In genomic region chr7:109309506-109309905, GRCm38 (mm10) we compare ENCODE assay signal across 22 mouse cellular contexts.
A peak's percentile ranks its signal among the peaks of the same experiment; 100 is the strongest.
DNase-seq lines count a peak whose midpoint lies in the region; ATAC-seq lines count a peak whose summit lies in the region.
"Had no signal": no experiment of that assay in that cellular context is flagged by ENCODE, and none has a peak within 500 bp of the region (broad histone marks: within the 10 kb centered on the region; RNA-seq: fewer than 3 reads in every experiment).

No protein-coding gene starts in this region.

- ATAC-seq in midbrain, embryonic 11.5 days (ENCODE audit: low FRiP score): no peak
- no peak for ATAC-seq in midbrain, embryonic 14.5 days (ENCODE audit: low FRiP score, low TSS enrichment)
- ATAC-seq in inflammation-experienced regulatory T-cells, adult 6 months: no peak
- ATAC-seq: CD4-positive, CD25-positive, alpha-beta regulatory T cell, adult 4 months; forebrain, embryonic 13.5 days; forebrain, embryonic 16.5 days had no signal

- no peak overlapping the region for H3K27ac ChIP-seq in midbrain, embryonic 11.5 days (ENCODE audit: low read depth, low read length)
- no peak overlapping the region for H3K27ac ChIP-seq in midbrain, embryonic 14.5 days (replicated peaks; ENCODE audit: low read depth, low read length)
- H3K27ac ChIP-seq: embryonic facial prominence, embryonic 13.5 days; embryonic facial prominence, embryonic 15.5 days; forebrain, embryonic 13.5 days had no signal

- 74% methylated on average over 2 of the region's 2 CpGs for WGBS in midbrain, embryonic 11.5 days
- 67% methylated on average over 2 of the region's 2 CpGs for WGBS in midbrain, embryonic 14.5 days

- H3K9ac ChIP-seq in midbrain, embryonic 11.5 days (ENCODE audit: low read length): no peak overlapping the region
- no peak overlapping the region for H3K9ac ChIP-seq in midbrain, embryonic 14.5 days (replicated peaks; ENCODE audit: low read length)
- H3K9ac ChIP-seq: embryonic facial prominence, embryonic 13.5 days; embryonic facial prominence, embryonic 15.5 days; forebrain, embryonic 13.5 days had no signal

- no peaks in the 10 kb centered on the region for H3K36me3 ChIP-seq in midbrain, embryonic 11.5 days (ENCODE audit: control insufficient read depth, insufficient read depth, low read length)
- no peaks in the 10 kb centered on the region for H3K36me3 ChIP-seq in midbrain, embryonic 14.5 days (ENCODE audit: control insufficient read depth, insufficient read depth, low read length)
- H3K36me3 ChIP-seq: embryonic facial prominence, embryonic 13.5 days; embryonic facial prominence, embryonic 15.5 days; G1E had no signal

- H3K9me3 ChIP-seq in midbrain, embryonic 11.5 days (ENCODE audit: control insufficient read depth, low read length): no peaks in the 10 kb centered on the region
- no peaks in the 10 kb centered on the region for H3K9me3 ChIP-seq in midbrain, embryonic 14.5 days (ENCODE audit: control insufficient read depth, low read length)
- H3K9me3 ChIP-seq: embryonic facial prominence, embryonic 13.5 days; embryonic facial prominence, embryonic 15.5 days; forebrain, embryonic 13.5 days; G1E had no signal

- peak; percentile 71 for DNase-seq in midbrain, embryonic 11.5 days (ENCODE audit: low spot score, missing footprints)
- no peak for DNase-seq in midbrain, embryonic 14.5 days
- peak; percentile 72 for DNase-seq in fat pad, adult 2 months (ENCODE audit: extremely low read depth, low read depth, low spot score)
- no peak for DNase-seq in gastrocnemius, adult 18-20 months (ENCODE audit: low spot score)
- DNase-seq: adrenal gland, adult 8-10 months; adrenal gland, postnatal 14 days; adrenal gland, postnatal 36 days; B cell, adult 2 months; cerebellum, adult 11-12 months; cerebellum, adult 2 months; cerebellum, adult 9-11 months; cerebellum, postnatal 14 days; cerebellum, postnatal 36 days; embryo, embryonic 11 days had no signal

- no peak overlapping the region for H3K4me2 ChIP-seq in midbrain, embryonic 11.5 days
- H3K4me2 ChIP-seq in midbrain, embryonic 14.5 days (ENCODE audit: low read length): no peak overlapping the region
- H3K4me2 ChIP-seq: embryonic facial prominence, embryonic 13.5 days; embryonic facial prominence, embryonic 15.5 days; forebrain, embryonic 13.5 days had no signal

- H3K4me1 ChIP-seq in midbrain, embryonic 11.5 days (ENCODE audit: control insufficient read depth, insufficient read depth, low read length): no peaks in the 10 kb centered on the region
- H3K4me1 ChIP-seq in midbrain, embryonic 14.5 days (ENCODE audit: control insufficient read depth, insufficient read depth, low read length): no peaks in the 10 kb centered on the region
- H3K4me1 ChIP-seq: embryonic facial prominence, embryonic 13.5 days; embryonic facial prominence, embryonic 15.5 days; forebrain, embryonic 13.5 days had no signal

- no peak overlapping the region for H3K4me3 ChIP-seq in midbrain, embryonic 11.5 days (ENCODE audit: low read depth, low read length)
- no peak overlapping the region for H3K4me3 ChIP-seq in midbrain, embryonic 14.5 days (replicated peaks; ENCODE audit: low read depth, low read length)
- H3K4me3 ChIP-seq: embryonic facial prominence, embryonic 13.5 days; embryonic facial prominence, embryonic 15.5 days; erythroblast, embryonic 14.5 days; forebrain, embryonic 13.5 days had no signal

- H3K27me3 ChIP-seq in midbrain, embryonic 11.5 days (ENCODE audit: control insufficient read depth, insufficient read depth, low read length): no peaks in the 10 kb centered on the region
- no peaks in the 10 kb centered on the region for H3K27me3 ChIP-seq in midbrain, embryonic 14.5 days (ENCODE audit: control insufficient read depth, insufficient read depth, low read length)
- H3K27me3 ChIP-seq: embryonic facial prominence, embryonic 13.5 days; embryonic facial prominence, embryonic 15.5 days; forebrain, embryonic 13.5 days had no signal

Comparison
In these comparisons a context has a peak if more than half of its experiments do, and no peak if none do; other contexts are left out.
1. DNase-seq: peak in midbrain, embryonic 11.5 days (single experiment) and fat pad, adult 2 months (single experiment); none in midbrain, embryonic 14.5 days (single experiment) and gastrocnemius, adult 18-20 months (single experiment).